Mouse (Mus musculus) myocyte (in vitro differentiated cells): ENCODE measurements around the gene Cuedc1. TPM values are rescaled to one million over a fixed set of nuclear protein-coding genes. Genes with fewer than 3 reads are reported as not detected.

Experiments
- H3K27me3 ChIP-seq: one replicate; pipeline ENCODE4 v1.6.1; 2011; ENCODE audit not compliant: control insufficient read depth, insufficient read depth, insufficient read length
- H3K36me3 ChIP-seq: one replicate; pipeline ENCODE4 v1.6.1; 2011; ENCODE audit not compliant: control insufficient read depth, insufficient read depth
- H3K4me2 ChIP-seq: one replicate; pipeline ENCODE4 v1.6.1; 2011; ENCODE audit warnings: low read depth, control low read depth
- H3K4me3 ChIP-seq: one replicate; pipeline ENCODE4 v1.5.1; 2011; ENCODE audit warnings: mild to moderate bottlenecking, control low read depth, moderate library complexity
- H3K79me2 ChIP-seq: one replicate; pipeline ENCODE4 v1.6.1; 2011; ENCODE audit not compliant: control insufficient read depth, insufficient read depth
- H3ac ChIP-seq: one replicate; pipeline ENCODE4 v1.6.1; 2011; ENCODE audit not compliant: control insufficient read depth, insufficient read length
- CEBPB ChIP-seq: IDR thresholded peaks from 2 replicates; pipeline ENCODE4 v1.6.1; 2011; ENCODE audit warnings: mild to moderate bottlenecking, moderate library complexity; ENCODE audit not compliant: poor library complexity, insufficient read depth, severe bottlenecking
- E2F4 ChIP-seq: IDR thresholded peaks from one replicate; pipeline ENCODE4 v1.6.1; 2011; ENCODE audit warnings: mild to moderate bottlenecking, control low read depth, moderate library complexity; ENCODE audit not compliant: insufficient read depth
- MAX ChIP-seq: IDR thresholded peaks from one replicate; pipeline ENCODE4 v1.6.1; 2011; ENCODE audit warnings: low read depth, mild to moderate bottlenecking, control low read depth
- MYOD1 ChIP-seq, 3 experiments: IDR thresholded peaks; one replicate each; pipeline ENCODE4 v1.6.1; 2011; ENCODE audit warnings: control low read depth in 2 of 3, low read depth in 2 of 3, mild to moderate bottlenecking in 2 of 3, moderate library complexity in 1 of 3; ENCODE audit not compliant: insufficient read length in 2 of 3, control insufficient read depth in 1 of 3
- MYOG ChIP-seq, 3 experiments: IDR thresholded peaks; one replicate each; pipeline ENCODE4 v1.6.1; 2011; ENCODE audit warnings: control low read depth in 2 of 3, low read depth in 2 of 3, mild to moderate bottlenecking in 2 of 3; ENCODE audit not compliant: insufficient read length in 2 of 3, control insufficient read depth in 1 of 3, insufficient read depth in 1 of 3
- POLR2A ChIP-seq: IDR thresholded peaks from one replicate; pipeline ENCODE4 v1.6.1; 2011; ENCODE audit warnings: low read depth, mild to moderate bottlenecking, control low read depth, moderate library complexity; ENCODE audit not compliant: insufficient read length
- POLR2AphosphoS2 ChIP-seq: IDR thresholded peaks from one replicate; pipeline ENCODE4 v1.6.1; 2011; ENCODE audit warnings: low read depth, control low read depth; ENCODE audit not compliant: insufficient read length
- REST ChIP-seq: IDR thresholded peaks from one replicate; pipeline ENCODE4 v1.6.1; 2011; ENCODE audit warnings: mild to moderate bottlenecking, control low read depth, moderate library complexity; ENCODE audit not compliant: insufficient read depth, insufficient read length
- SRF ChIP-seq: IDR thresholded peaks from one replicate; pipeline ENCODE4 v1.6.1; 2011; ENCODE audit warnings: low read depth; ENCODE audit not compliant: control insufficient read depth, insufficient read length
- TCF12 ChIP-seq: IDR thresholded peaks from one replicate; pipeline ENCODE4 v1.6.1; 2011; ENCODE audit warnings: mild to moderate bottlenecking, control low read depth; ENCODE audit not compliant: poor library complexity, insufficient read depth, severe bottlenecking
- TCF3 ChIP-seq: IDR thresholded peaks from one replicate; pipeline ENCODE4 v1.6.1; 2011; ENCODE audit warnings: low read depth, control low read depth; ENCODE audit not compliant: insufficient read length
- USF1 ChIP-seq: IDR thresholded peaks from one replicate; pipeline ENCODE4 v1.6.1; 2011; ENCODE audit warnings: low read depth, mild to moderate bottlenecking, control low read depth, moderate library complexity
- polyA plus RNA-seq: library from polyadenylated mRNA; unstranded; fragments of >200 nt; fragmentation: generic; extraction: Trizol; gene quantifications from one replicate; pipeline ENCODE4 v1.2.1, GENCODE M21; 2012; ENCODE audit warnings: missing spikeins

Cuedc1 gene
- polyA plus RNA-seq, 1 experiment: 40.8 TPM

DNA sequence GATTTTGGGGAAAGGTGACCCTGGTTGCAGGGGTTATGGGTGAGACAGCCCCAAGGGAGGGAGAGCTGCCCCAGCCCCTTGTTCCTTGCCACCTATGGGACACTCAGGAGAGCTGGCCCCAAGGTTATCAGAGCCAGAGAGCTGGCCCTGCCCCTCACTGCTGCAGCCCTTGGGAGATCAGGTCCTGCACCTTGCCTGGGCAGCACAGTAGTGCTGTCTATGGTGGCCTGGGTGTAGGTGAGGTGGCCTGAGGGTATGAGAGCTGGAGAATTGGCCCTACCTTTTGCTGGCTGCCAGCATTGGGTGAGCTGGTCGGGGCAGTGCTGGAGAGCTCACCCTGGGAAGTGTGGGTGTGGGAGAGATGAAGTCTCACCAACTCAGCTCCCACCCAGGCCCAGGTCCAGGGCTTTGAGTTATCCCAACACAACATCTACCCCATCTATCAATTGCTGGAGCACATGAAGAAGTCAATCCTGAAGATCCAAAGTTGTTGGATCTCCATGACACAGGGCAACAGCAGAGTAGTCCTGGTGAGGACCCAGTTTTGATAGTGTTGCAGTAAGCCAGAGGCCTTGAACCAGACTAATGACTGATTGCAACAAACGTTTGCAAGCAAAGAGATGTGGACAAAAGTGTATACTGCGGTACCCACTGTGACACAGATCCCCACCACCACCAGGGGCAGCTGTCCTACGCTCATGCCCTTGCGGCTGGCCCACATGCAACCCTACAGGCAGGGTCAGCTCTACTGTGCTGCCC, 114.1 kb downstream of the Cuedc1 start:
- Histone ChIP-seq H3K79me2 (no peaks in the 10 kb centered on the region), H3K36me3 (peaks cover 10% of the 10 kb centered on the region), H3K4me2 (no peak overlapping the region), H3K4me3 (no peak overlapping the region), H3ac (no peak overlapping the region), H3K27me3 (no peaks in the 10 kb centered on the region)
- TF ChIP-seq MYOD1 (IDR thresholded peaks at IDR 0.05; ENCODE audit: control insufficient read depth in 1 of 3, insufficient read length in 2 of 3, low read depth in 2 of 3) (no peak), MYOG (IDR thresholded peaks at IDR 0.05; ENCODE audit: control insufficient read depth in 1 of 3, insufficient read depth in 1 of 3, insufficient read length in 2 of 3, low read depth in 2 of 3) (no peak)

DNA sequence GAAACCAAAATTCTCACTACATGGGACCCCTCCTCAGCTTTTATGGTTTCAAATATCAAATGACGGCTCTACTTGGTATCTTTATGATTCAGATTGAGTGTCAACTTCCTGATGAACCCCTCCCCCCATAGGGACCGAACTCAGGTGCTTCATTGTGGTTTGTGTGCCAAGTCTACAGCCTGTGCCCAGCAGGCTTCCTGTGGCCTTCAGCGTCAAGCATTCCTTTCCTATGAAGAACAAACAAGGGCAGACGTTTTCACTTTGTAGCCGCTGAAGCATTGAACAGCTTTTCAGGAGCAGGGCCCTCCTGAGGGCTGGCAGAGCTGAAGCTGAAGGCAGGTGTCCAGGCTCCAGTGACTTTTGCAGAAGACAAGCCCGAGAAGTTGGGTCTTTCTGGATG, 115.9 kb downstream of the Cuedc1 start:
- Histone ChIP-seq H3K27me3 (no peaks in the 10 kb centered on the region), H3K4me3 (no peak overlapping the region), H3ac (no peak overlapping the region), H3K4me2 (no peak overlapping the region), H3K79me2 (no peaks in the 10 kb centered on the region), H3K36me3 (peaks cover 10% of the 10 kb centered on the region)
- TF ChIP-seq MYOD1 (IDR thresholded peaks at IDR 0.05; ENCODE audit: control insufficient read depth in 1 of 3, insufficient read length in 2 of 3, low read depth in 2 of 3) (no peak), USF1 (no peak), POLR2AphosphoS2 (no peak), REST (no peak), MYOG (IDR thresholded peaks at IDR 0.05; ENCODE audit: control insufficient read depth in 1 of 3, insufficient read depth in 1 of 3, insufficient read length in 2 of 3, low read depth in 2 of 3) (no peak), CEBPB (no peak), TCF3 (no peak), TCF12 (no peak), POLR2A (no peak), MAX (no peak), SRF (no peak), E2F4 (no peak)

DNA sequence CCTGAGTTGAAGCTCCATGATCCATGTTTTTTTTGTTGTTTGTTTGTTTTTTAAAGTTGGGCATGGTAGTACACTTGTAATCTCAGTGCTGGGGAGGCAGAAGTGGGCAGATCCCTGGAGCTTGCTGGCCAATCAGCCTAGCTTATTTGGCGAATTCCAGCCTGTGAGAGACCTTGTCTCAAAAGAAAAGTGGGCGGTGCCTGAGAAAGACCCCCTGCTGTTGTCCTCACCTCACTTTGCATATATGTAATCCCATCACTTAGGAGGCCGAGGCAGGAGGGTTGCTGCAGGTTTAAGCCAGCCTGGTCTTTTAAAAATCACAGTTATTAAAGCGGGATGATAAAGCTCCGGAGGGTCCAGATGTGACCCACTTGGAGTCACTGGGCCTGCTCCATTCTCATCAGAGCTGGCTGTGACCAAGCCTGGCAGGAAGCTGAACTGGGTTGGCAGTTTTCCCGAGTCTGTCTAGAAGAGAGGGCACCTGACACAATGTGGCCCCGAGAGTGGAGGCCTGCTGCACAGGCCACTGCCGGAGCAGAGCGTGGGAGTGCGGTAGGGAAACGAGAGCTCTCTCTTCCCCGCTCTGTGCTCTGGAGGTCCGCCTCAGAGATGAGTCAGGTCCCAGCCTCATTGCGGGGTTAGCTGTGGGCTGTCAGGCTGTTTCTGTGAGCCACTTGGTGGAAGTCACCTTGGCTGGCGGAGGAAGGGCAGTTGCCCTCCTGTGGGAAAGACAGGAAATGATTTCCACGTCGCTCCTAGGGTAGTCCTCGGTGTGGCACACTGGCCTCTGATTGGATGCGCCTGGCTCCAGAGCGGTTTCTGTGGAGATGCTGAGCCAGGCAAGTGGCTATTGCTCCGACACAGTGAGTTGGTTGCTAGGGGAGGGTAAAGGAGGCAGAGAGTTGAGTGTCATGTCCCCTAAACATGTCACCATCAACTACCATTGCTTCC, 117.3 kb downstream of the Cuedc1 start:
- Histone ChIP-seq H3K4me3 (no peak overlapping the region), H3ac (no peak overlapping the region), H3K79me2 (no peaks in the 10 kb centered on the region), H3K36me3 (peaks cover 6% of the 10 kb centered on the region), H3K27me3 (no peaks in the 10 kb centered on the region), H3K4me2 (peak overlapping the region; percentile 40)
- TF ChIP-seq MYOD1 (IDR thresholded peaks at IDR 0.05; ENCODE audit: control insufficient read depth in 1 of 3, insufficient read length in 2 of 3, low read depth in 2 of 3): peak in 1 of 3 experiments; percentile 10
- no peak for TF ChIP-seq TCF12
- no peak for TF ChIP-seq CEBPB
- TF ChIP-seq MYOG (IDR thresholded peaks at IDR 0.05; ENCODE audit: control insufficient read depth in 1 of 3, insufficient read depth in 1 of 3, insufficient read length in 2 of 3, low read depth in 2 of 3): peak in 1 of 3 experiments; percentile 11

DNA sequence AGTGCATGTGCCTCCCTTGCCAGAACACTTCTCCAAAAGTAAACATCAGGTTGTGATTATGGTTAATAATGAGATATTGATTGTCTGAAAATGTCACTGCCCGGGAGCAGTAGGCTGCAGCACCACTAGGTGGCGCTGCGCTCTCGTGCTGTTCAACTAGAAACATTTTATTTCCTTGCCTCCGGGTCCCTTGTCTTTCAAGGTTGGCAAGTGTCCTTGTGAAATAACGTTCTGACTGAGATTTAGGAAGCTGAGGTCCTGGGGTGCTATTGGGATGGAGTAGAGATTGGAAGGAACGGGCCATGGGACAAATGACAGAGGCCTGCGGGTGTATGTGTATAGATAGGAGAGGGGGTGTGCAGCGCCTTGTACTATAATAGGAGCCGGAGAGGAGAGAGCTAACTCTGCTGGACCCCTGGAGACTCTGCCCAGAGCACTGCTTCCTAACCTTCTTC, 118.4 kb downstream of the Cuedc1 start:
- Histone ChIP-seq H3K27me3 (no peaks in the 10 kb centered on the region), H3ac (no peak overlapping the region), H3K79me2 (no peaks in the 10 kb centered on the region), H3K4me2 (peak overlapping the region; percentile 40), H3K36me3 (no peaks in the 10 kb centered on the region), H3K4me3 (no peak overlapping the region)
- TF ChIP-seq SRF (no peak), MYOG (IDR thresholded peaks at IDR 0.05; ENCODE audit: control insufficient read depth in 1 of 3, insufficient read depth in 1 of 3, insufficient read length in 2 of 3, low read depth in 2 of 3) (no peak), E2F4 (no peak), TCF3 (no peak)

DNA sequence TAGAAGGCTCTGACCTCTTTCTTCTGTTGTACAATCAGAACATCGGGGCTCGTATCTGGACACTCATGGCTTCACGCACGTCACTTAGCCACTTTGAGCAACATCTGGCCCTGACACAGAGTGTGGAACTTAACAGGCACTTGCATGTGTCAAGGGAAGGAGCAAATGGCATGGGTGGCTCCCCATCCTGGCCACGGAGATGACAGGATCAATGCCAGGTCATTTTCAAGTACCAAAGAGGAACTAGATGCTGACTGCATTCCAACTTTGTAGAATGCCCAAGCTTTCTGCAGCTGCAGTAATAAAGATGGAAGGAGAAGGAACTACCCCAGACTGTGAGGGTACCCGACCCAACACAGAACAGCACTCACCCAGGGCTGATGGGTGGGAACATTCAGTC, 120.3 kb downstream of the Cuedc1 start:
- H3K36me3 ChIP-seq: no peaks in the 10 kb centered on the region
- TF ChIP-seq MYOD1 (IDR thresholded peaks at IDR 0.05; ENCODE audit: control insufficient read depth in 1 of 3, insufficient read length in 2 of 3, low read depth in 2 of 3) (no peak), REST (no peak), TCF12 (no peak), MAX (no peak), E2F4 (no peak), CEBPB (no peak), USF1 (no peak), TCF3 (no peak), MYOG (IDR thresholded peaks at IDR 0.05; ENCODE audit: control insufficient read depth in 1 of 3, insufficient read depth in 1 of 3, insufficient read length in 2 of 3, low read depth in 2 of 3) (no peak), POLR2AphosphoS2 (no peak), POLR2A (no peak), SRF (no peak)
- no peak overlapping the region for H3ac ChIP-seq

More for the DNA sequence above, 120.3 kb downstream of the Cuedc1 start:
- Histone ChIP-seq H3K79me2 (no peaks in the 10 kb centered on the region), H3K27me3 (no peaks in the 10 kb centered on the region), H3K4me3 (no peak overlapping the region), H3K4me2 (no peak overlapping the region)
